Mouse (Mus musculus) gastrocnemius, adult 2 months (tissue): ENCODE results near the gene Igfn1. TPM values are rescaled to one million over a fixed set of nuclear protein-coding genes. Genes with fewer than 3 reads are reported as not detected.

Experiments
- DNase-seq: peaks from one replicate; pipeline ENCODE4 v3.0.0; 2022
- H3K27ac ChIP-seq: fragments of 200-600 bp; 2 replicates; pipeline ENCODE4 v1.8.1; 2022; ENCODE audit warnings: mild to moderate bottlenecking
- H3K4me3 ChIP-seq: fragments of 200-600 bp; 2 replicates; pipeline ENCODE4 v1.8.1; 2022; ENCODE audit warnings: mild to moderate bottlenecking, moderate library complexity
- CTCF ChIP-seq: fragments of 200-600 bp; IDR thresholded peaks from 2 replicates; pipeline ENCODE4 v1.8.1; 2022; ENCODE audit warnings: antibody characterized with exemption, mild to moderate bottlenecking, moderate library complexity
- intact Hi-C: fragments of 180-260 bp; cut with DNase I; formaldehyde crosslinking; loops from one replicate; pipeline ENCODE4 v1.15.1; 2025
- total RNA-seq, 2 experiments: library from RNA; stranded (reverse); gene quantifications; 2 replicates each; pipeline ENCODE4 v1.2.3; 2021

The Igfn1 gene
- total RNA-seq, 2 experiments from 2014 or later, result 21.8 to 52.3 TPM

GRCm38 (mm10) chr1:135943713-135944112 lies 62.4 kb downstream of the Igfn1 start:
- peak; percentile 30 for DNase-seq
- TF ChIP-seq CTCF, result no peak
- H3K27ac ChIP-seq, result no peak overlapping the region
- H3K4me3 ChIP-seq, result no peak overlapping the region
- intact Hi-C loops, result loop anchor here (1.0 kb wide), 1 partner anchor 78 kb away; no protein-coding TSS in a partner anchor

- DNase-seq, result no peak
- H3K27ac ChIP-seq, result no peak overlapping the region
- H3K4me3 ChIP-seq, result no peak overlapping the region
- TF ChIP-seq CTCF, result no peak
- intact Hi-C loops, result no loop called here
These were observed 64.0 kb downstream of the Igfn1 start for GRCm38 (mm10) chr1:135942116-135942515.

DNA sequence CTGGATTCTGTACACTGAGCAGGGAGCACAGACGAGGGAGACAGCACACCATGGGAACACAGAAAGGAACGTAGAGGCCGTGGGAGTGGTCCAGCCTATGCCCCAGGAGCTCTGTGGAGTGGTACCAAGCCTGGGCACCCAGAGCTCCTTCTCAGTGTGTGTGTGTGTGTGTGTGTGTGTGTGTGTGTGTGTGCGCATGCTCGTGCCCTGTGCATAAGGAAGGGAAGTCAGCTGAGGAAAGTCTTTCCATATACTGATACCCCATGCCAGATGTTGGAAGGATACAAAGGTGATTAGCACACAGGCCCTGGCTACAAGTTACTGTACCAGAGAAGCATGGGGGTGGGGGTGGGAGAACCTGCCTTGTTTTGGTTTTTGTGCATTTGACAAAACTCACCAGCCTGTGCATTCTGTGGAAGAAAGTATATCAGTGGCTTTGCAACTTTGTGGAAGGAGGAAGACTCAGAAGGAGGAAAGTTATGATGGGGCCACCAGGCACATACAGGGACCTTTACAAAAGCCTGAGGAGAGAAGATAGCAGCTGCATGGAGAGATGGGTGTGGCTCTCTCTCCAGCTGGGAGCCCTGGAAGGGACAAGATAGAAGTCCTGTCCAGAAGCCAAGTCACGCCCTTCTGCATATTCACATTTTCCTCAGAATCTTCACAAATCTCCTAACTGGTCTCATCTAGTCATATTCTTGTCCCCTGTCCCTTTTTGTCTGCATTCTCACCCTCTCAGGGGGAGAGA lies 64.7 kb downstream of the Igfn1 start:
- H3K27ac ChIP-seq, result no peak overlapping the region
- intact Hi-C loops, result no loop called here
- TF ChIP-seq CTCF, result no peak
- no peak for DNase-seq
- no peak overlapping the region for H3K4me3 ChIP-seq

DNA sequence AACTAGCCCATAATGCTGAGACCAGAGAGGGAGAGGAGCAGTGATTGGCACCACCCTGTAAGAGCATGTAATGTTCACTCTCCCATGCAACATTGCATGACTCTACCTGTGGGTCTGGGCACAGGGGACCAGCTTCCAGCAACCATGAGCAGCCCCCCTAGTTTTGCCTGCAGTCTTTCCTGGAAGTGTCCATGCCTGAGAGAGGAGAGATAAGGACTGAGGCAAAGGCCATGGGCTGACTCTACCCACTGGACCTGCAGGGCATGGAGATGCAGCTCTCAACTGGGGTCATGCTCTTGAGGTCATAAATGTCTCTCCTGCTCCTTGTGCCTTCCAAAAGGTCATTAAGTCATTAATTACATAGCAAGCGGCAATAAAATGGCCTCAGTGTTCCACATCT lies 70.1 kb downstream of the Igfn1 start:
- Histone ChIP-seq H3K27ac (no peak overlapping the region), H3K4me3 (no peak overlapping the region)
- TF ChIP-seq CTCF, result no peak
- intact Hi-C loops, result no loop called here
- no peak for DNase-seq

- TF ChIP-seq CTCF, result no peak
- no peak overlapping the region for H3K4me3 ChIP-seq
- no peak for DNase-seq
- intact Hi-C loops, result loop anchor here (5.0 kb wide), 1 partner anchor 51 kb away; no protein-coding TSS in a partner anchor
- no peak overlapping the region for H3K27ac ChIP-seq
These were observed 72.3 kb downstream of the Igfn1 start for GRCm38 (mm10) chr1:135933704-135934293.

- Histone ChIP-seq H3K27ac (no peak overlapping the region), H3K4me3 (no peak overlapping the region)
- intact Hi-C loops, result loop anchor here (5.0 kb wide), 1 partner anchor 48 kb away; no protein-coding TSS in a partner anchor
- DNase-seq, result peak; percentile 28
- TF ChIP-seq CTCF, result no peak
These were observed 76.3 kb downstream of the Igfn1 start for GRCm38 (mm10) chr1:135929876-135930275.

DNA sequence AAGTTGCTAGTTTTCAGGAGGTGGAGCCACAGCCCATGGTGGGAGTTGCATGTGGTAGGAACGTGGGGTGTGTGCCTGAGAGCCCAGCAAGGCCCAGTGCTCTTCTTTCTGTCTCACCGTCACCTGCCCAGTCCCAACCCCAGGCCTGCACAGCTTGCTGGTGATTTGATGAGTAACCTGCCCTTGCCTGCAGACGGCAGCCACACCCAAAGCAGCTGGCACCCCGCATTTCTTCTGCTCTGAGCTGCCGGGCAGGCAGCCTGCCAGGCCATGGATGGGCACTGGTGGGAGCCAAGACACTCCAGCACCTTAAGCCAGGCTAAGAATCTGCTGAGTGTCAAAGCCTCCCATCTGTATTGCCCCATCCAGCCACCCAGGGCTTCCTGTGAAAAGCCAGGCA lies 80.3 kb downstream of the Igfn1 start:
- H3K4me3 ChIP-seq, result no peak overlapping the region
- no peak overlapping the region for H3K27ac ChIP-seq
- intact Hi-C loops, result no loop called here
- peak; percentile 49 for DNase-seq
- no peak for TF ChIP-seq CTCF

DNA sequence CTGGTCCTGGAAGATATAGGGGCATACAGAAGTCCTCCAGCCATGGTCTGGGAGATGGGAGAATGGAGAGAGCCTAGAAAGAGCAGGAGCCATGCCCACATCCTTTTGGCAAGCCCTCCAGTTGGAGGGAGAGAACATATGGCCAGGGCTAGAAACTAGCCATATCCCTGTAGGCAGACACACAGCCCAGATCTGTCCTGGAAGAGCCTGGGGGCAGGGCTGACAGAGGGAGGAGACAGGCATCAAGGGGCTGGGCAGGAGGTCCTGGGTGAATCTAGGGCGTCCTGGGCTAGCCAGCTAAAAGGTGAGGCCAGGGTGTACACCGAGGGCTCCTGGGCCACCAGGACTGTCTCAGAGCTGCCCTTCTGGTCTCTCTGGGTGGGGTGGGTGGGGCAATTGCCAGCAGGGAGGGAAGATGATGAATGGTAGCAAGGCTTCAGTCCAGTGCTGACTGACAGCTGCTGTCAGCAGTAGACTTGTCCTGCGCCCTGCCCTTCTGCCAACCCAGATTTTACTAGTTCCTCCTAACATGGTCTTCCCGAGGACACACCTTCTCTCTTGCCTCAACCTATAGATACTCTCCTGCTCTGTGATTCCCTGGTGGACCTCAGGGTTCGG lies 81.7 kb downstream of the Igfn1 start:
- no peak for TF ChIP-seq CTCF
- Histone ChIP-seq H3K27ac (no peak overlapping the region), H3K4me3 (no peak overlapping the region)
- intact Hi-C loops, result no loop called here
- no peak for DNase-seq

GRCm38 (mm10) chr1:135923229-135923628 lies 82.9 kb downstream of the Igfn1 start:
- Histone ChIP-seq H3K27ac (no peak overlapping the region), H3K4me3 (no peak overlapping the region)
- no peak for TF ChIP-seq CTCF
- no peak for DNase-seq
- intact Hi-C loops, result no loop called here

GRCm38 (mm10) chr1:135918644-135919407 lies 87.3 kb downstream of the Igfn1 start, which contains the start of gene Pkp1:
Pkp1 (minus strand) TSS chr1:135919207.
- no peak for TF ChIP-seq CTCF
- Histone ChIP-seq H3K4me3 (no peak within 1 kb of the TSS), H3K27ac (no peak within 1 kb of the TSS)
- intact Hi-C loops, result no loop called here
- no peak for DNase-seq

GRCm38 (mm10) chr1:135917206-135917605 lies 88.9 kb downstream of the Igfn1 start:
- Histone ChIP-seq H3K4me3 (no peak overlapping the region), H3K27ac (no peak overlapping the region)
- DNase-seq, result no peak
- no peak for TF ChIP-seq CTCF
- intact Hi-C loops, result no loop called here

DNA sequence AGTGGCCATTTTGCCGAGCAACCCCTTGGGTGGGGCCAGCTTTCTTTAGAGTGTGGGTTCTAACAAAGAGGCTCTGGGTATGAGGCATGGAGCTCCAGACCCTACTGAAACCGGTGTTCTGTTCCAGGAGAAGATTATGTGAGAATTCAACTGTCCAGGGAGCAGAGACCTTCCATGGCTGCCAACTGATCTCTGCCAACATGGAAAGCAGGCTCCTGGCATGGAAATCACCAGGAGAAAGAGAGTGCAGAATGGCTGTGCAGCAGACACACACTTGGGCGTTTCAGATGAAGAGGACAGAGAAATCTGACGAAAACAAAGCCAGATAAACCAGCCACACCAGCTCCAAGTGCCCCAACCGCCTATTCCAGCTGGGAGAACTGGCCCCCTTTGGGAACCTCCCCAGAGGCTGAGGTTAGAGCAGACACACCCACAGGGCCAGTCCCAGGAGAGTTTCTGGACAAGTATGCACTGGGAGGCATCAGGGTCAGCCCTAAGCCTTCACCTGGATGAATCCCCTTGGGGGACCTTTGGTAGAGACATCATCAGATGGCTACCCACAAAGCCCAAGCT lies 89.6 kb downstream of the Igfn1 start:
- TF ChIP-seq CTCF, result no peak
- H3K4me3 ChIP-seq, result no peak overlapping the region
- no peak for DNase-seq
- intact Hi-C loops, result no loop called here
- no peak overlapping the region for H3K27ac ChIP-seq

DNA sequence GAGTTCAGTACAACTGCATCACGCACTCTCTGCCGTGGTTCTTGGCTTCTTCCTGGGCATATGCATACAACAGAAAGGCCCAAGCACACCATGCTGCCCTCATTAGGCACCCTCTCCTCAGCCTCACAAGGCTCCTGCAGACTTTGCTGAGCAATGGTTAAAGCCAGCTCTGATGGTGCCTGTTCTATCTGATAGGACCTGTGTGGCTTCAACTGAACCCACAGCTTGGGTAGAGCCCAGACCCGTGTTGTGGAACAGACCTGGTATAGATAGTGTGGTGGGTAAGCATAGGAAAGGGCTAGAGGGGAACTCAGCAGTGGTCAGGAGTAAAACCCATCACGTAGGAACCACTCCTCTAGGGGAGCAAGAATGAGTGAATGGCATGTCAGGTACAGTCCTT lies 92.5 kb downstream of the Igfn1 start:
- DNase-seq, result peak; percentile 7
- Histone ChIP-seq H3K27ac (no peak overlapping the region), H3K4me3 (no peak overlapping the region)
- no peak for TF ChIP-seq CTCF
- intact Hi-C loops, result no loop called here
